Mouse (Mus musculus) liver, embryonic 13.5 days (tissue): Measurements from ENCODE around the gene Crygf. TPM values are rescaled to one million over a fixed set of nuclear protein-coding genes. Genes with fewer than 3 reads are reported as not detected.
"Not testable (repeated sequence)": the region's sequence is repeated elsewhere in the genome, so short reads cannot be mapped to it uniquely, and the experiment has no call there.

Experiments
- ATAC-seq: fragments of 200-750 bp; cut with Nextera tagmentation; 2 replicates; pipeline ENCODE4 v1.8.0; 2017; ENCODE audit warnings: low read depth, mild to moderate bottlenecking, moderate number of reproducible peaks, moderate library complexity
- DNase-seq: peaks from one replicate; pipeline ENCODE4 v3.0.0; 2022
- H3K27ac ChIP-seq: fragments of 300-500 bp; sonication (generic); 2 replicates; pipeline ENCODE4 v1.5.1; 2015; ENCODE audit warnings: moderate library complexity, mild to moderate bottlenecking, inconsistent platforms
- H3K27me3 ChIP-seq: fragments of 300-500 bp; sonication (generic); 2 replicates; pipeline ENCODE4 v1.6.1; 2015; ENCODE audit warnings: mild to moderate bottlenecking, inconsistent platforms
- H3K36me3 ChIP-seq: fragments of 300-500 bp; sonication (generic); 2 replicates; pipeline ENCODE4 v1.6.1; 2015; ENCODE audit warnings: mild to moderate bottlenecking, inconsistent platforms
- H3K4me1 ChIP-seq: fragments of 300-500 bp; sonication (generic); replicated peaks from 2 replicates; pipeline ENCODE4 v1.6.1; 2015; ENCODE audit warnings: inconsistent platforms
- H3K4me2 ChIP-seq: fragments of 300-500 bp; sonication (generic); 2 replicates; pipeline ENCODE4 v1.6.1; 2015; ENCODE audit warnings: inconsistent platforms, mild to moderate bottlenecking, moderate library complexity
- H3K4me3 ChIP-seq: fragments of 300-500 bp; sonication (generic); replicated peaks from 2 replicates; pipeline ENCODE4 v1.5.1; 2015; ENCODE audit warnings: mild to moderate bottlenecking, inconsistent platforms
- H3K9ac ChIP-seq: fragments of 300-500 bp; sonication (generic); 2 replicates; pipeline ENCODE4 v1.6.1; 2015; ENCODE audit warnings: mild to moderate bottlenecking, inconsistent platforms
- H3K9me3 ChIP-seq: fragments of 300-500 bp; sonication (generic); replicated peaks from 2 replicates; pipeline ENCODE4 v1.6.1; 2016; ENCODE audit warnings: inconsistent platforms
- WGBS: fragments of 180-500 bp; shearing (Covaris S2); methylation state at CpG from one replicate; pipeline ENCODE4 v1.1.7; 2015; ENCODE audit not compliant: insufficient replicate concordance; 5-methylcytosine and 5-hydroxymethylcytosine counted together
- polyA plus RNA-seq: library from polyadenylated mRNA; unstranded; fragments of >200 nt; fragmentation: Nextera tagmentation; extraction: Ambion mirVana; gene quantifications from 2 replicates; pipeline ENCODE4 v1.2.1, GENCODE M21; 2015

The Crygf gene
- not detected in 2 replicates for polyA plus RNA-seq

GRCm38 (mm10) chr1:65926294-65926693, at the start of gene Crygf:
Gene Crygf (plus strand): TSS chr1:65926520.
- H3K9ac ChIP-seq, result no peak within 1 kb of the TSS
- DNase-seq, result no peak
- H3K9me3 ChIP-seq, result no peaks in the 10 kb centered on the region
- H3K27me3 ChIP-seq, result no peaks in the 10 kb centered on the region
- ATAC-seq, result no peak
- 59% methylated on average over 4 of the region's 4 CpGs for WGBS
- H3K27ac ChIP-seq, result no peak within 1 kb of the TSS
- H3K36me3 ChIP-seq, result no peaks in the 10 kb centered on the region
- no peaks in the 10 kb centered on the region for H3K4me1 ChIP-seq
- no peak within 1 kb of the TSS for H3K4me2 ChIP-seq
- no peak within 1 kb of the TSS for H3K4me3 ChIP-seq

- DNase-seq (no peak), ATAC-seq (no peak)
- Histone ChIP-seq H3K36me3 (no peaks in the 10 kb centered on the region), H3K9ac (no peak overlapping the region), H3K4me1 (no peaks in the 10 kb centered on the region), H3K4me2 (no peak overlapping the region), H3K27me3 (no peaks in the 10 kb centered on the region), H3K27ac (no peak overlapping the region), H3K4me3 (no peak overlapping the region), H3K9me3 (no peaks in the 10 kb centered on the region)
- 49% methylated on average over 6 of the region's 6 CpGs for WGBS
Observed at GRCm38 (mm10) chr1:65925361-65926210, 734 bp upstream of the Crygf start.

- ATAC-seq, H3K27ac ChIP-seq: not testable (repeated sequence)
Observed at GRCm38 (mm10) chr1:65926696-65927095, 376 bp downstream of the Crygf start.

GRCm38 (mm10) chr1:65930055-65930454, 3.7 kb downstream of the Crygf start:
- Histone ChIP-seq H3K9ac (no peak overlapping the region), H3K9me3 (no peaks in the 10 kb centered on the region), H3K36me3 (no peaks in the 10 kb centered on the region), H3K4me2 (no peak overlapping the region), H3K4me1 (no peaks in the 10 kb centered on the region), H3K27me3 (no peaks in the 10 kb centered on the region), H3K27ac (no peak overlapping the region), H3K4me3 (no peak overlapping the region)
- WGBS, result 69% methylated on average over 2 of the region's 2 CpGs
- DNase-seq, result no peak
- no peak for ATAC-seq

More at GRCm38 (mm10) chr1:65926696-65927095, 376 bp downstream of the Crygf start:
- H3K36me3 ChIP-seq, DNase-seq, H3K9ac ChIP-seq, H3K4me3 ChIP-seq, H3K9me3 ChIP-seq, H3K4me1 ChIP-seq, H3K27me3 ChIP-seq, H3K4me2 ChIP-seq: not testable (repeated sequence)
- WGBS, result 61% methylated on average over 11 of the region's 11 CpGs

- no peak overlapping the region for H3K4me2 ChIP-seq
- H3K9me3 ChIP-seq, result no peaks in the 10 kb centered on the region
- H3K27me3 ChIP-seq, result no peaks in the 10 kb centered on the region
- no peaks in the 10 kb centered on the region for H3K36me3 ChIP-seq
- H3K9ac ChIP-seq, result no peak overlapping the region
- H3K27ac ChIP-seq, result no peak overlapping the region
- DNase-seq (no peak), ATAC-seq (no peak)
- no peak overlapping the region for H3K4me3 ChIP-seq
- WGBS, result 55% methylated on average over 4 of the region's 4 CpGs
- no peaks in the 10 kb centered on the region for H3K4me1 ChIP-seq
Observed at GRCm38 (mm10) chr1:65932091-65932812, 5.9 kb downstream of the Crygf start.

Other genes with a start within 250 kb of the Crygf start
- gene Map2, start 248.8 kb downstream of the Crygf start, polyA plus RNA-seq, result 0.91 and 1.3 TPM in 2 replicates